Mouse (Mus musculus) thymus, adult 2 months (tissue): Measurements from ENCODE around the gene Il1b.

ENCODE experiments used
- CTCF ChIP-seq: fragments of 200-500 bp; IDR thresholded peaks from 2 replicates; pipeline ENCODE4 v1.5.1; 2012; ENCODE audit warnings: mild to moderate bottlenecking, control low read depth, low read length, moderate library complexity, borderline replicate concordance; ENCODE audit not compliant: control insufficient read depth, poor library complexity, insufficient read depth; ENCODE audit errors: extremely low read depth
- POLR2A ChIP-seq: fragments of 200-500 bp; IDR thresholded peaks from 2 replicates; pipeline ENCODE4 v1.6.1; 2012; ENCODE audit warnings: mild to moderate bottlenecking, low read length, control low read depth, moderate library complexity; ENCODE audit not compliant: control insufficient read depth, poor library complexity, insufficient read depth; ENCODE audit errors: extremely low read depth

DNA sequence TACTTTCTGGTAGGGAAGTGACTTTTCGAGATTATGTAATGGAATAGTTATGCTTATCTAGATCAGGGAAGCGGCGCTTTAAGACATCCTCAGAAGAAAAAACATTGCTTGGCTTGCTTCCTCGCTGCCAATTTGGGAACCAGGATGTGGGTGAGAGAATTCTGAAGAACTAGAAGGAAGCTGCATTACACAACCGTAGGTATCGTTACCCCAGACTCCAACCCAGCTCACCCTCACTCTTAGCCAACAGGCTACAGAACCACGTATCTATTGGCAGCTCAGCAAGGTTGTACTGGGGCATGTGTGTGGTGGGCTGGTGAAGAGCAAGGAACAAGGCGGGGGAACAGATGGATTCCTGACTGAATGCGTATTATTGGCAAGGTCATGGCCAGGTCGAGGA lies 10.7 kb downstream of the Il1b start:
- TF ChIP-seq CTCF (no peak), POLR2A (no peak)
